11 mouse cellular contexts compared by ENCODE assay signal in genomic region chr10:116083965-116084364, GRCm38 (mm10). TPM values are rescaled to one million over a fixed set of nuclear protein-coding genes. Genes with fewer than 3 reads are reported as not detected.
DNase-seq lines count a peak whose midpoint lies in the region; ATAC-seq and TF ChIP-seq lines count a peak whose summit lies in the region.
"Had no signal": no experiment of that assay in that cellular context is flagged by ENCODE, and none has a peak within 500 bp of the region (broad histone marks: within the 10 kb centered on the region; RNA-seq: fewer than 3 reads in every experiment).

No protein-coding gene starts in this region.

- H3K27me3 ChIP-seq in hindbrain, embryonic 11.5 days (ENCODE audit: control insufficient read depth, insufficient read depth, low read length), result no peaks in the 10 kb centered on the region
- no peaks in the 10 kb centered on the region for H3K27me3 ChIP-seq in hindbrain, embryonic 16.5 days (replicated peaks; ENCODE audit: control insufficient read depth, insufficient read depth, low read length)
- no peaks in the 10 kb centered on the region for H3K27me3 ChIP-seq in midbrain, postnatal 0 days (ENCODE audit: insufficient read depth, low read length)
- no peaks in the 10 kb centered on the region for H3K27me3 ChIP-seq in midbrain, embryonic 15.5 days (replicated peaks)
- H3K27me3 ChIP-seq: midbrain, embryonic 13.5 days had no signal

- H3K36me3 ChIP-seq in hindbrain, embryonic 11.5 days (ENCODE audit: control insufficient read depth, insufficient read depth, low read length), result no peaks in the 10 kb centered on the region
- no peaks in the 10 kb centered on the region for H3K36me3 ChIP-seq in hindbrain, embryonic 16.5 days (ENCODE audit: control insufficient read depth, insufficient read depth, low read length)
- no peaks in the 10 kb centered on the region for H3K36me3 ChIP-seq in midbrain, postnatal 0 days (ENCODE audit: insufficient read depth, low read length)
- no peaks in the 10 kb centered on the region for H3K36me3 ChIP-seq in midbrain, embryonic 15.5 days (replicated peaks)
- H3K36me3 ChIP-seq: midbrain, embryonic 13.5 days had no signal

- no peak for ATAC-seq in hindbrain, embryonic 11.5 days (ENCODE audit: low FRiP score)
- no peak for ATAC-seq in hindbrain, embryonic 16.5 days
- ATAC-seq in midbrain, postnatal 0 days (ENCODE audit: low FRiP score), result no peak
- no peak for ATAC-seq in midbrain, embryonic 15.5 days (replicated peaks)
- peak; percentile 59 for ATAC-seq in granulocyte monocyte progenitor cell, adult 5-6 weeks (replicated peaks; ENCODE audit: poor library complexity, severe bottlenecking)
- ATAC-seq: midbrain, embryonic 13.5 days had no signal

- no peaks in the 10 kb centered on the region for H3K9me3 ChIP-seq in hindbrain, embryonic 11.5 days (ENCODE audit: control insufficient read depth, low read length)
- H3K9me3 ChIP-seq in hindbrain, embryonic 16.5 days (ENCODE audit: control insufficient read depth, low read length), result no peaks in the 10 kb centered on the region
- no peaks in the 10 kb centered on the region for H3K9me3 ChIP-seq in midbrain, postnatal 0 days (ENCODE audit: low read length)
- no peaks in the 10 kb centered on the region for H3K9me3 ChIP-seq in midbrain, embryonic 15.5 days
- H3K9me3 ChIP-seq: midbrain, embryonic 13.5 days had no signal

- H3K4me1 ChIP-seq in hindbrain, embryonic 11.5 days (replicated peaks; ENCODE audit: control insufficient read depth, insufficient read depth, low read length), result no peaks in the 10 kb centered on the region
- H3K4me1 ChIP-seq in hindbrain, embryonic 16.5 days (ENCODE audit: control insufficient read depth, insufficient read depth, low read depth, low read length), result peaks cover 2% of the 10 kb centered on the region; the same call in 1 of the 2 replicates
- H3K4me1 ChIP-seq in midbrain, postnatal 0 days (ENCODE audit: insufficient read depth, low read length), result no peaks in the 10 kb centered on the region
- H3K4me1 ChIP-seq in midbrain, embryonic 15.5 days, result 0 out of 2 replicates have a peak, but pooled peaks cover 3% of the 10 kb centered on the region
- no peaks in the 10 kb centered on the region for H3K4me1 ChIP-seq in lung, adult 2 months (ENCODE audit: control insufficient read depth, insufficient read depth, low read length)
- H3K4me1 ChIP-seq: midbrain, embryonic 13.5 days had no signal

- H3K27ac ChIP-seq in hindbrain, embryonic 11.5 days (ENCODE audit: low read depth, low read length), result no peak overlapping the region
- no peak overlapping the region for H3K27ac ChIP-seq in hindbrain, embryonic 16.5 days (ENCODE audit: low read depth, low read length)
- no peak overlapping the region for H3K27ac ChIP-seq in midbrain, postnatal 0 days (ENCODE audit: low read depth, low read length)
- H3K27ac ChIP-seq in midbrain, embryonic 15.5 days, result no peak overlapping the region
- H3K27ac ChIP-seq: midbrain, embryonic 13.5 days had no signal

- H3K9ac ChIP-seq in hindbrain, embryonic 11.5 days (ENCODE audit: low read depth, low read length), result no peak overlapping the region
- no peak overlapping the region for H3K9ac ChIP-seq in hindbrain, embryonic 16.5 days (ENCODE audit: low read depth, low read length)
- H3K9ac ChIP-seq in midbrain, postnatal 0 days (replicated peaks; ENCODE audit: low read length, poor library complexity, severe bottlenecking), result no peak overlapping the region
- H3K9ac ChIP-seq in midbrain, embryonic 15.5 days, result no peak overlapping the region
- H3K9ac ChIP-seq: midbrain, embryonic 13.5 days had no signal

- H3K4me3 ChIP-seq in hindbrain, embryonic 11.5 days (ENCODE audit: low read depth, low read length), result no peak overlapping the region
- H3K4me3 ChIP-seq in hindbrain, embryonic 16.5 days (ENCODE audit: low read length), result no peak overlapping the region
- no peak overlapping the region for H3K4me3 ChIP-seq in midbrain, postnatal 0 days (ENCODE audit: low read depth, low read length)
- no peak overlapping the region for H3K4me3 ChIP-seq in midbrain, embryonic 15.5 days
- H3K4me3 ChIP-seq in lung, adult 2 months (replicated peaks; ENCODE audit: extremely low read depth, low read depth, low read length), result no peak overlapping the region
- H3K4me3 ChIP-seq: midbrain, embryonic 13.5 days had no signal

- TF ChIP-seq CTCF in midbrain, postnatal 0 days (IDR thresholded peaks at IDR 0.05), result peak; percentile 61
- no peak for TF ChIP-seq CTCF in lung, adult 2 months (IDR thresholded peaks at IDR 0.05; ENCODE audit: insufficient read depth, low read length)

- DNase-seq in hindbrain, embryonic 11.5 days (ENCODE audit: low spot score), result peak; percentile 36
- peak; percentile 32 for DNase-seq in midbrain, postnatal 0 days (ENCODE audit: low spot score)
- peak; percentile 51 for DNase-seq in adipocyte (ENCODE audit: low spot score)
- no peak for DNase-seq in lung, adult 2 months
- DNase-seq in ovary, postnatal 36 days (ENCODE audit: low spot score), result no peak
- DNase-seq: heart, postnatal 36 days had no signal

- no peak overlapping the region for H3K4me2 ChIP-seq in hindbrain, embryonic 11.5 days (replicated peaks; ENCODE audit: low read depth, low read length)
- H3K4me2 ChIP-seq in hindbrain, embryonic 16.5 days (ENCODE audit: low read length), result no peak overlapping the region
- H3K4me2 ChIP-seq in midbrain, postnatal 0 days (ENCODE audit: low read depth, low read length, poor library complexity, severe bottlenecking), result no peak overlapping the region
- no peak overlapping the region for H3K4me2 ChIP-seq in midbrain, embryonic 15.5 days
- H3K4me2 ChIP-seq: midbrain, embryonic 13.5 days had no signal

- TF ChIP-seq POLR2A in lung, adult 2 months (IDR thresholded peaks at IDR 0.05; ENCODE audit: borderline replicate concordance, extremely low read depth, low read depth, low read length), result no peak

- 26% methylated on average over 3 of the region's 3 CpGs for whole genome bisulfite sequencing in hindbrain, embryonic 11.5 days
- WGBS in hindbrain, embryonic 16.5 days, result 33% methylated on average over 3 of the region's 3 CpGs
- WGBS in midbrain, postnatal 0 days, result 22% methylated on average over 3 of the region's 3 CpGs
- WGBS in midbrain, embryonic 15.5 days, result 30% methylated on average over 3 of the region's 3 CpGs
- 19% methylated on average over 3 of the region's 3 CpGs for WGBS in lung, adult 2 months

RNA-seq across cellular contexts. Expression of gene 4933416C03Rik, which starts 29.8 kb away (rescaled TPM):
- 0.08 TPM in 1 of 2 replicates, not detected in the other for polyA plus RNA-seq in hindbrain, embryonic 11.5 days (2014; fragmentation: Nextera tagmentation; extraction: Ambion mirVana)
- polyA plus RNA-seq in hindbrain, embryonic 16.5 days (2015; fragmentation: Nextera tagmentation; extraction: Ambion mirVana), result 0.15 and 0.19 TPM in 2 replicates
- total RNA-seq in midbrain, postnatal 0 days (2014; rRNA removed), result not detected in 2 replicates
- not detected in 2 replicates for polyA plus RNA-seq in midbrain, postnatal 0 days (2015; fragmentation: Nextera tagmentation; extraction: Ambion mirVana)
- polyA plus RNA-seq in midbrain, embryonic 15.5 days (2015; fragmentation: Nextera tagmentation; extraction: Ambion mirVana), result 0.22 TPM in 1 of 2 replicates, not detected in the other
- not detected in 2 replicates for total RNA-seq in granulocyte monocyte progenitor cell, adult 5-6 weeks (2014; fragmentation: Nextera tagmentation)
- not detected in 2 replicates for total RNA-seq in granulocyte monocyte progenitor cell, adult 5-6 weeks (2017)
- not detected in 2 replicates for polyA plus RNA-seq in lung, adult 2 months (2012; rRNA removed)
- total RNA-seq: heart, postnatal 36 days; left cerebral cortex, adult 8-10 months had no signal
- polyA plus RNA-seq: midbrain, embryonic 13.5 days had no signal

Comparison
In these comparisons a context has a peak if more than half of its experiments do, and no peak if none do; other contexts are left out.
1. DNase-seq: peak in hindbrain, embryonic 11.5 days (single experiment), midbrain, postnatal 0 days (single experiment) and adipocyte (single experiment); none in lung, adult 2 months (single experiment) and ovary, postnatal 36 days (single experiment).